Mouse (Mus musculus): Measurements from ENCODE around the gene Pxn. TPM values are rescaled to one million over a fixed set of nuclear protein-coding genes. Genes with fewer than 3 reads are reported as not detected.

The Pxn gene
- total RNA-seq, 2 experiments from 2014 or later, result 33.5 to 54.2 TPM

GRCm38 (mm10) chr5:115525943-115526342 lies 19.5 kb downstream of the Pxn start:
- DNase-seq, result no peak

GRCm38 (mm10) chr5:115526456-115527202 lies 20.2 kb downstream of the Pxn start:
- DNase-seq, result no peak

- peak; percentile 55 to 64 for DNase-seq
Observed at GRCm38 (mm10) chr5:115528128-115528527, 21.7 kb downstream of the Pxn start.

- no peak for DNase-seq
Observed at GRCm38 (mm10) chr5:115529364-115529741, 22.9 kb downstream of the Pxn start.

- no peak for DNase-seq
Observed at GRCm38 (mm10) chr5:115529742-115530446, 23.4 kb downstream of the Pxn start.

GRCm38 (mm10) chr5:115530447-115530809 lies 24.0 kb downstream of the Pxn start:
- DNase-seq, result peak in 1 of 2 experiments; percentile 49

GRCm38 (mm10) chr5:115531671-115532270 lies 25.3 kb downstream of the Pxn start:
- peak; percentile 81 to 87 for DNase-seq

- peak; percentile 72 to 78 for DNase-seq
Observed at GRCm38 (mm10) chr5:115534290-115534731, 27.8 kb downstream of the Pxn start.

GRCm38 (mm10) chr5:115534856-115535255 lies 28.4 kb downstream of the Pxn start:
- DNase-seq, result peak; percentile 48 to 59

- no peak for DNase-seq
Observed at GRCm38 (mm10) chr5:115535635-115536034, 29.2 kb downstream of the Pxn start.

- peak in 1 of 2 experiments; percentile 25 for DNase-seq
Observed at GRCm38 (mm10) chr5:115538017-115538692, 31.7 kb downstream of the Pxn start.

- peak; percentile 92 to 94 for DNase-seq
Observed at GRCm38 (mm10) chr5:115538693-115539043, 32.2 kb downstream of the Pxn start.

GRCm38 (mm10) chr5:115542635-115543384 lies 36.3 kb downstream of the Pxn start:
- no peak for DNase-seq

- peak; percentile 79 to 84 for DNase-seq
Observed at GRCm38 (mm10) chr5:115543509-115544253, 37.2 kb downstream of the Pxn start.

GRCm38 (mm10) chr5:115544655-115545185 lies 38.2 kb downstream of the Pxn start:
- no peak for DNase-seq

- DNase-seq, result no peak
Observed at GRCm38 (mm10) chr5:115545636-115546035, 39.2 kb downstream of the Pxn start.

- no peak for DNase-seq
Observed at GRCm38 (mm10) chr5:115546536-115546935, 40.1 kb downstream of the Pxn start.

- no peak for DNase-seq
Observed at GRCm38 (mm10) chr5:115547014-115547413, 40.5 kb downstream of the Pxn start.

GRCm38 (mm10) chr5:115547421-115547820 lies 40.9 kb downstream of the Pxn start:
- DNase-seq, result no peak

GRCm38 (mm10) chr5:115548501-115549285 lies 42.2 kb downstream of the Pxn start:
- DNase-seq, result no peak

Measured in adrenal gland, postnatal 36 days (tissue).